ENCODE assay signal across 10 mouse cellular contexts in genomic region chr5:37257243-37257642, GRCm38 (mm10). TPM values are rescaled to one million over a fixed set of nuclear protein-coding genes. Genes with fewer than 3 reads are reported as not detected.
DNase-seq lines count a peak whose midpoint lies in the region; ATAC-seq lines count a peak whose summit lies in the region.
"Had no signal": no experiment of that assay in that cellular context is flagged by ENCODE, and none has a peak within 500 bp of the region (broad histone marks: within the 10 kb centered on the region; RNA-seq: fewer than 3 reads in every experiment).

No protein-coding gene starts in this region.

- 72% methylated on average over 5 of the region's 5 CpGs for WGBS in neural tube, embryonic 11.5 days

- intact Hi-C loops in heart, postnatal 10 days (cut with DNase I): no loop called here
- intact Hi-C loops in heart, postnatal 25 days (cut with DNase I): no loop called here

- no peaks in the 10 kb centered on the region for H3K27me3 ChIP-seq in neural tube, embryonic 11.5 days (ENCODE audit: control insufficient read depth, insufficient read depth, low read length)
- H3K27me3 ChIP-seq: heart, embryonic 15.5 days; Patski had no signal

- ATAC-seq in neural tube, embryonic 11.5 days (ENCODE audit: insufficient read depth, low FRiP score, low TSS enrichment): no peak
- ATAC-seq: Patski had no signal

- peaks cover 12% of the 10 kb centered on the region; the same call in 1 of the 2 replicates for H3K4me1 ChIP-seq in neural tube, embryonic 11.5 days (ENCODE audit: control insufficient read depth, insufficient read depth, low read length)
- H3K4me1 ChIP-seq: heart, embryonic 15.5 days had no signal

- H3K36me3 ChIP-seq in neural tube, embryonic 11.5 days (ENCODE audit: control insufficient read depth, insufficient read depth, low read length): no peaks in the 10 kb centered on the region
- H3K36me3 ChIP-seq: heart, embryonic 15.5 days had no signal

- H3K27ac ChIP-seq in neural tube, embryonic 11.5 days (ENCODE audit: low read depth, low read length): no peak overlapping the region
- H3K27ac ChIP-seq: heart, embryonic 15.5 days had no signal

- H3K4me3 ChIP-seq in neural tube, embryonic 11.5 days (ENCODE audit: low read depth, low read length): no peak overlapping the region
- H3K4me3 ChIP-seq: heart, embryonic 15.5 days had no signal

- DNase-seq in heart, postnatal 10 days: peak; percentile 51 to 73
- DNase-seq in heart, postnatal 25 days (ENCODE audit: low spot score): no peak
- DNase-seq in ovary, postnatal 36 days (ENCODE audit: low spot score): peak; percentile 36
- DNase-seq in ovary, postnatal 10 days (ENCODE audit: low spot score): no peak
- DNase-seq in embryo, embryonic 10 days (ENCODE audit: low spot score): peak; percentile 78
- DNase-seq in neural tube, embryonic 11.5 days (ENCODE audit: low spot score): peak; percentile 49
- no peak for DNase-seq in frontal cortex, postnatal 36 days (ENCODE audit: low spot score in 2 of 2)
- no peak for DNase-seq in layer of hippocampus, adult 11-12 months (ENCODE audit: low spot score)

- H3K4me2 ChIP-seq in neural tube, embryonic 11.5 days (ENCODE audit: low read depth): no peak overlapping the region
- H3K4me2 ChIP-seq: heart, embryonic 15.5 days had no signal

- no peak overlapping the region for H3K9ac ChIP-seq in neural tube, embryonic 11.5 days (ENCODE audit: low read length)
- H3K9ac ChIP-seq: heart, embryonic 15.5 days had no signal

- H3K9me3 ChIP-seq in neural tube, embryonic 11.5 days (ENCODE audit: control insufficient read depth, low read length): no peaks in the 10 kb centered on the region
- H3K9me3 ChIP-seq: heart, embryonic 15.5 days had no signal

RNA-seq across cellular contexts. Expression of gene Crmp1, which starts 15.5 kb away (rescaled TPM):
- total RNA-seq in heart, postnatal 10 days (2021): 1 to 10 TPM; 7.3 to 7.8 TPM
- total RNA-seq in heart, postnatal 25 days (2021): 1 to 10 TPM; 1.2 to 1.3 TPM
- polyA plus RNA-seq in neural tube, embryonic 11.5 days (2014; fragmentation: Nextera tagmentation; extraction: Ambion mirVana): 472 and 565 TPM in 2 replicates

Comparison
In these comparisons a context has a peak if more than half of its experiments do, and no peak if none do; other contexts are left out.
1. DNase-seq: peak in heart, postnatal 10 days (2 of 2), ovary, postnatal 36 days (single experiment), embryo, embryonic 10 days (single experiment) and neural tube, embryonic 11.5 days (single experiment); none in heart, postnatal 25 days (single experiment), ovary, postnatal 10 days (single experiment), frontal cortex, postnatal 36 days (0 of 2) and layer of hippocampus, adult 11-12 months (single experiment).